23 mouse cellular contexts compared by ENCODE assay signal in genomic region chr6:12458841-12459240, GRCm38 (mm10).
DNase-seq lines count a peak whose midpoint lies in the region; ATAC-seq and TF ChIP-seq lines count a peak whose summit lies in the region.
"Had no signal": no experiment of that assay in that cellular context is flagged by ENCODE, and none has a peak within 500 bp of the region (broad histone marks: within the 10 kb centered on the region; RNA-seq: fewer than 3 reads in every experiment).

No protein-coding gene starts in this region.

- no peaks in the 10 kb centered on the region for H3K27me3 ChIP-seq in myocyte (ENCODE audit: control insufficient read depth, insufficient read depth, insufficient read length)
- H3K27me3 ChIP-seq in intestine, embryonic 15.5 days (replicated peaks): no peaks in the 10 kb centered on the region
- H3K27me3 ChIP-seq: hindbrain, embryonic 12.5 days had no signal

- DNase-seq in gastrocnemius, adult 2 months: no peak
- no peak for DNase-seq in gastrocnemius, postnatal 10 days
- peak; percentile 54 for DNase-seq in lung, postnatal 25 days (ENCODE audit: low spot score)
- no peak for DNase-seq in lung, adult 2 months
- peak; percentile 75 for DNase-seq in gonadal fat pad, adult 2 months (ENCODE audit: low read depth)
- DNase-seq in embryo, embryonic 11 days: no peak
- DNase-seq: adrenal gland, postnatal 14 days; B cell, adult 2 months; cerebellum, adult 9-10 months; forebrain, postnatal 0 days; gastrocnemius, postnatal 14 days; kidney, postnatal 10 days; layer of hippocampus, adult 9-11 months; right cerebral cortex, adult 18-20 months; thymus, postnatal 36 days had no signal

- no peaks in the 10 kb centered on the region for H3K36me3 ChIP-seq in myocyte (ENCODE audit: control insufficient read depth, insufficient read depth)
- H3K36me3 ChIP-seq in intestine, embryonic 15.5 days: no peaks in the 10 kb centered on the region
- H3K36me3 ChIP-seq: hindbrain, embryonic 12.5 days; midbrain, embryonic 10.5 days had no signal

- no peak for TF ChIP-seq POLR2A in lung, adult 2 months (IDR thresholded peaks at IDR 0.05; ENCODE audit: borderline replicate concordance, extremely low read depth, low read depth, low read length)
- no peak for TF ChIP-seq POLR2A in myocyte (IDR thresholded peaks at IDR 0.05; ENCODE audit: insufficient read length, low read depth)

- no peaks in the 10 kb centered on the region for H3K9me3 ChIP-seq in intestine, embryonic 15.5 days
- H3K9me3 ChIP-seq: hindbrain, embryonic 12.5 days; midbrain, embryonic 10.5 days had no signal

- H3K27ac ChIP-seq in gastrocnemius, adult 2 months: peak overlapping the region; percentile 50
- H3K27ac ChIP-seq in intestine, embryonic 15.5 days: no peak overlapping the region
- H3K27ac ChIP-seq: hindbrain, embryonic 12.5 days; midbrain, embryonic 10.5 days; stomach, postnatal 0 days had no signal

- H3K4me2 ChIP-seq in myocyte (ENCODE audit: low read depth): no peak overlapping the region
- H3K4me2 ChIP-seq in intestine, embryonic 15.5 days (replicated peaks): no peak overlapping the region
- H3K4me2 ChIP-seq: hindbrain, embryonic 12.5 days; liver, embryonic 11.5 days had no signal

- no peak overlapping the region for H3ac ChIP-seq in myocyte (ENCODE audit: control insufficient read depth, insufficient read length)

- TF ChIP-seq CTCF in gastrocnemius, adult 2 months (IDR thresholded peaks at IDR 0.05): no peak
- no peak for TF ChIP-seq CTCF in lung, adult 2 months (IDR thresholded peaks at IDR 0.05; ENCODE audit: insufficient read depth, low read length)

- H3K4me1 ChIP-seq in lung, adult 2 months (ENCODE audit: control insufficient read depth, insufficient read depth, low read length): no peaks in the 10 kb centered on the region
- no peaks in the 10 kb centered on the region for H3K4me1 ChIP-seq in intestine, embryonic 15.5 days (replicated peaks)
- H3K4me1 ChIP-seq: hindbrain, embryonic 12.5 days; midbrain, embryonic 10.5 days had no signal

- no peak for ATAC-seq in intestine, embryonic 15.5 days
- ATAC-seq: forebrain, postnatal 0 days; intestine, embryonic 16.5 days had no signal

- H3K79me2 ChIP-seq in myocyte (ENCODE audit: control insufficient read depth, insufficient read depth): no peaks in the 10 kb centered on the region

- no peak overlapping the region for H3K4me3 ChIP-seq in gastrocnemius, adult 2 months
- H3K4me3 ChIP-seq in lung, adult 2 months (replicated peaks; ENCODE audit: extremely low read depth, low read depth, low read length): no peak overlapping the region
- H3K4me3 ChIP-seq in myocyte: no peak overlapping the region
- no peak overlapping the region for H3K4me3 ChIP-seq in intestine, embryonic 15.5 days (replicated peaks)
- H3K4me3 ChIP-seq: erythroblast, embryonic 14.5 days; hindbrain, embryonic 12.5 days; midbrain, embryonic 10.5 days had no signal

- intact Hi-C loops in gastrocnemius, adult 2 months (cut with DNase I): no loop called here

- no peak overlapping the region for H3K9ac ChIP-seq in intestine, embryonic 15.5 days
- H3K9ac ChIP-seq: forebrain, postnatal 0 days; hindbrain, embryonic 12.5 days had no signal

- 65% methylated on average over 4 of the region's 4 CpGs for WGBS in lung, adult 2 months
- WGBS in intestine, embryonic 15.5 days: 77% methylated on average over 4 of the region's 4 CpGs

TF ChIP-seq in myocyte, 11 proteins besides CTCF, POLR2A, EP300 and RAD21:
- peak; percentile 61; the same call in 1 of the 2 replicates for TF ChIP-seq CEBPB (IDR thresholded peaks at IDR 0.05; ENCODE audit: insufficient read depth, poor library complexity, severe bottlenecking)
- no peak for TF ChIP-seq SRF (IDR thresholded peaks at IDR 0.05; ENCODE audit: control insufficient read depth, insufficient read length, low read depth)
- no peak for TF ChIP-seq MYOD1 (IDR thresholded peaks at IDR 0.05; ENCODE audit: control insufficient read depth in 1 of 3, insufficient read length in 2 of 3, low read depth in 2 of 3)
- TF ChIP-seq USF1 (IDR thresholded peaks at IDR 0.05; ENCODE audit: low read depth): no peak
- TF ChIP-seq MAX (IDR thresholded peaks at IDR 0.05; ENCODE audit: low read depth): no peak
- TF ChIP-seq POLR2AphosphoS2 (IDR thresholded peaks at IDR 0.05; ENCODE audit: insufficient read length, low read depth): no peak

Comparison
In these comparisons a context has a peak if more than half of its experiments do, and no peak if none do; other contexts are left out.
1. DNase-seq: peak in lung, postnatal 25 days (single experiment) and gonadal fat pad, adult 2 months (single experiment); none in gastrocnemius, adult 2 months (single experiment), gastrocnemius, postnatal 10 days (single experiment), lung, adult 2 months (single experiment) and embryo, embryonic 11 days (single experiment).